Mouse (Mus musculus) kidney, adult 8-10 months (tissue): ENCODE measurements around the gene Prkag1.

Experiments used
- DNase-seq, 2 experiments: peaks; one replicate each; pipeline ENCODE4 v3.0.0; 2022

Gene Prkag1

GRCm38 (mm10) chr15:98852733-98853132 is 21.4 kb upstream of the Prkag1 start:
- DNase-seq = no peak

DNA sequence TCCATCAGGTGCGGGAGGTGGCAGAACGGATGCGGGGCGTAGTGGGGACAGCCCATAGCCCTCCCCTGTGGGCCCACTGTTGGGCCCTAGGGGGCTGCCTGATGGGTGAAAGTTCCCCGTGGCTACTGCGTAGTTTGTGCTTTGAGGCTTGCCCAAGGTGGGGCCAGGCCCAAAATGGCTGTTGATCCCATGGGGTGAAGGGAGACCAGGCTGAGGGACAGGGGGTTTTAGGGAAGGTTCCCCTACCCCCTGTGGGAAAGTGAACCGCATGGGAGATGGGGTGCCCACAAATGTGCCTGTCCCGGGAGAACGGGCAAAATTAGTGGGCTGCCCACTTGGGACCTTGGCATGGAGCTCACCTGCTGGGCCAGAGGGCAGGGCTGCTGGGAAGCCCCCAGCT is 20.8 kb upstream of the Prkag1 start:
- DNase-seq = no peak

DNA sequence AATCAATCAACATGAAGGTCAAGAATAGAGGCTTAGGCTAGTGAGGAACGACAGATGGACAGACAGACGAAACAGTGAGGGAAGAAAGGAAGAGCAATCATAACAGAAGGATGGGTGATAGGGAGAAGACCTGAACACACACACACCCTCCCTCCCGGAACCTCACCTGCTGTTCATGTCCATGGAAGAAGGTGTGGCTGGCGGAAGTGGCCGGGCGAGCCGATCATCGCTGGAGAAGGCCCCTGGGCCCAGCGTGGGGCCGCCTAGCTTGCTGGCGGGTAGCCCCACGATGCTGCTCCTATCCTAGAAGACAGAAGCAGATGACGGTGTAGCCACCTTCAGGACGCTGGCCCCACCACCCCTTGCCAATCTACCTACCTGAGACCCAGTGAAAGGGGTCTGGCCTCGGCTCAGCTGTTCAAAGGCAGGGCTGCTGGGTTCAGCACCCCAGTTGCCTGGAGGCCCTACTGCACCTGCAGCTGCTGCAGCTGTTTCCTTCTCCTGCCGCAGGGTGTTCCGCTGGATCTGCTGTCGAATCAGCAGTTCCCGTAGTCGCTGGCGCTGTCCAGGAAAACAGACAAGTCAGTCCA is 20.0 kb upstream of the Prkag1 start:
- no peak for DNase-seq

DNA sequence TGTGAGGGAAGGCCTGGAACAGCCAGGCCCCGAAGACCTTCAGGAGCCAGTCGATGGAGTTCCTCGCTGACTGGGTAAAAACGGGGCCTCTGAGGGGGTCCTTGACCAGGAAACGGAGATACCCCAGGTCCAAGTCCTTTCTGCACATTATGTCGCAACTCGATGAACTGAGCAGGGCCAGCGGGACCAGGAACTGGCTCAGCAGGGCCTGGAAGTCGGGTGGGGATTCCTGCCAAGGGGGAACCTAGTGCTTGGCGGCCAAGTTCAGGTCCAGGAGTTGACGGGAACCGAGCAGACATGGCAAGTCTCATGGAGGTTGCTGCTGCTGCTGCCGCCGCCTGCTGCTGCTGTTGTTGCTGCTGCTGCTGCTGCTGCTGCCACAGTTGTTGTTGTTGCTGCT is 19.3 kb upstream of the Prkag1 start:
- DNase-seq = no peak

DNA sequence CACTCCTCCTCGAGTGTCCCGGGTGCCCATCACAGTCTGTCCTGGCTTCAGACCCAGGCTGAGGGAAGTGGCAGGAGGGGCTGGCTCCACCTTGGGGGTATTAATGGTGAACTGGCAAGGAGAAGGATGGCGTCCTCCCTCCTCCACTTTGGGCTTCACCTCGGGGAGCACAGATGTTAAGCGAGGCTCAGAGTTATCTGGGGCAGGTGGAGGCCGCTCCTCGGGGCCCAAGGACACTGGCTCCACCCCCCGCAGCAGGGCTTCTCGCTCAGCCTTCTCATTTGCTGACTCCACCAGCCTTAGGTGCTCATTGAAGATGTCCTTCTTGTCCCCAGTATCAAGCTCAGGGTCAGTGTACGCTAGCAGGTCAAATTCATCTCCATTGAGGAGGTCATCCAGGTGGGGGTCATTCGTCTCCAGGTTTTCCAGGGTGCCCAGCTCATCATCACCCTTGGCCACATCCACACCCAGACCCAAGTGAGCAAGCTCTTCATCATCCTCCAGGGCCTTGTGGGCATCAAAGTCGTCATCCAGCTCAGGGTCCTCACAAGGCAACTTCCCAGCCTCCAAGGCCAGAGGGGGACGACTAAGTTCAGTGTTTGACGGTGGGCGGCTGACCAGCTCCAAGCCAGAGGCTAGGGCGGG is 18.8 kb upstream of the Prkag1 start:
- no peak for DNase-seq

DNA sequence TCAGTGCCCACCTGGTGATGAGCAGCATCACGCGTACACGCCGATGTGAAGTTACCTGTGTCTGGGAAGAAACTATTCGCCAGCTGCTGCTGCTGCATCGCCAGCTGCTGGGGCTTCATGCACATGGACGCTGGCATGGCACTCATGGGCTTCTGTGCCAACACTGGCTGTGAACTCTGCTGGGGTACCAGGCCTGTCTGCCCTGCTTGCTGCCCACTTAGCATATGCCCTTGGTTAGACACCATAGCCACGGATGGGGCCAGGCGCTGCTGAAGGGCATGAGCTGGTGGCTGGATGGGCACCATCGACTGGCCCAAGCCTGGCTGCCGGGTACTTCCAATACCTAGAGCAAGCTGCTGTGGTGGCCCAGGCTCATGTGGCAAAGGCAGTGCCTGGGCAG is 17.8 kb upstream of the Prkag1 start:
- DNase-seq = no peak

DNA sequence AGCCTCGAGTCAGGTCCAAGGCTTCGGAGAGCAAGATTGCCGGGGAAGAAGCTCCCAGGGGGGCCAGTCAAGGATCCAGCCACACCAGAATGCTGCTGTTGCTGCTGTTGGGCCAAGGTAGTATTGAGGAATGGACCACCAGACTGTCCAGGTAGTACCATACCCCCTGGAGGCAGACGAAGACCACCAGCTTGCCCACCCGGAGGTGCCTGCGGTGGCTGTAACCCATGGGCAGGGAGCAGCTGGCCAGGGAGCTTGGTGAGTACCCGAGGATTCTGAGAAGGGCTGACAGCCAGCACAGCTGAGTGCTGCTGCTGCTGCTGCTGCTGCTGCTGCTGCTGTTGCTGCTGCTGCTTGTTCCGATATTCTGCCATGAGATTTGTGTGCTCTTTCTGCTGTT is 14.8 kb upstream of the Prkag1 start:
- no peak for DNase-seq

GRCm38 (mm10) chr15:98845149-98845548 is 13.8 kb upstream of the Prkag1 start:
- DNase-seq = no peak

GRCm38 (mm10) chr15:98843595-98844223 is 12.4 kb upstream of the Prkag1 start:
- DNase-seq = no peak

- DNase-seq = no peak
These were observed 8.6 kb upstream of the Prkag1 start for GRCm38 (mm10) chr15:98839671-98840585.

DNA sequence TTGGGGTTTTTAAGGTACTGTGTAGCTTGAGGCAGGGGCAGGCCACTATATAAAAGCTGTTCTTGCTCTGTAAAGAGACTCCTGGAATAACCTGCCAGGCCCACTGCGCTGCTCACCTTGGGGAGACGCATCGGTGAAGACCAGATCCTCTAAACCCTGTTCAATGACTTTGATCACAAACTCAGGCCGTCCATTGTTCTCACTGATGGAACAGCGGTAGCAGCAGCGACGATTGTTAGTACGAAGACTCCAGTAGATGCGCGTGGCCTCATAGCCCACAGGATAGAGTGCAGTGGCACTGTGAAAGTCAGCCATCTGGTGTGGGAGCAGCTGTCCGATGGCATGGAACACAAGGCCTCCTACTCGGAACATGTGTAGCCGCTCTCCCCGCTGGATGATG is 7.8 kb upstream of the Prkag1 start:
- no peak for DNase-seq

DNA sequence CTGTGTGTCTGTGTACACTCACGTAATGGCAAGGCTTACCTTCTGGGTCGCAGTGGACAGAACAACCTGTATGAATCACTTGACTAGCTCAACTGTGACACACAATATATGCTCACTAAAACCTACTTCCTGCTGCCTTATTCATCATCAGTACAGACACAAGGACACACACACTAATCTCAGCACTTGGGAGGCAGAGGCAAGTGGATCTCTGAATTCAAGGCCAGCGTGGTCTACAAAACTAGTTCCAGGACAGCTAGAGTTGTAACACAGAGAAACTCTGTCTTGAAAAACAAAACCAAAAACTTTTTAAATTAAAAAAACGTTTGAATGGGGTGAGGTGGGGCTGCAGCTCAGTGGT is 6.4 kb upstream of the Prkag1 start:
- no peak for DNase-seq

- DNase-seq = no peak
These were observed 5.9 kb upstream of the Prkag1 start for GRCm38 (mm10) chr15:98837006-98837742.

GRCm38 (mm10) chr15:98835291-98835690 is 4.0 kb upstream of the Prkag1 start:
- no peak for DNase-seq

GRCm38 (mm10) chr15:98834059-98834458 is 2.7 kb upstream of the Prkag1 start:
- no peak for DNase-seq

GRCm38 (mm10) chr15:98833281-98833680 is 2.0 kb upstream of the Prkag1 start:
- DNase-seq = no peak

DNA sequence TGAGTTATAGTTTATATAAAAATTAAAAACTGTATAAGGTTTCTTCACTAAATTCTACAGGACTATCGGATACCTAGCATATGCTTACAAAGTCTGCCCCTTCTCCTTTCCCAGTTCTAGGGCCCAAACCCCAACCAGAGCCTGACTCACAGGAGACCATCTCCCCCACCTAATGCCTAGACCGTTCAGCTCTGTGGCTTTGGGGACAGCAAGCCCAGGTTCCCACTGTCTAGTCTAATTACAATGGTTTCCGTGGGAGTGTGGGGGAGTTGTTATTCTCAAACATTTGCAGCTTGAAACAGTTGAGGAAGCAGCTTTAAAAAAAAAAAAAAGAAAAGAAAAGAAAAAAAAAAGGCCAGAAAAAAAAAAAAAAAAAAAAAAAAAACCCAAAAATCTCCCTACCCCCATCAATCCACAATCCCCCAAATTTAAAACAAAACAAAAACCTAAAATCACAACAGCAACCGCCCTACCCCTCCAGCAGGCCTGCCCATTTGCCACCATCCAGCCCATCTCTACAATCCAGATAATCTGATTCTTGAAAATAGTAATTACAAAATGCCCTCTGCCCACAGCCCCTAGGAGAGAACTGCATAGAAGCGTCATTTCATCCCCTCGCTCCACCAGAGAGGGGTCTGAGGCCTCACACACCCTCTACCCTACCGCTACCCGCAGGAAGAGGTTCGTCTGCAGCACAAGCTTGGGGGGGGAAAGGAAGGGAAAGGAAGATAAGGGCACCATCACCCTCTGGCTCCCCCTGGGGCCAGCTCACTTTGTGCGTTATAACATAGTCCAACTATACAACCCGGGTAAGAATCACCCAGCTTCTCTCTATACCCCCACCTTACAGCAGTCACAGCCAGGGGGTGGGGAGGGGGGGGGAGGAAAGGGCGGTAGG is 1.1 kb upstream of the Prkag1 start:
- DNase-seq = no peak

DNA sequence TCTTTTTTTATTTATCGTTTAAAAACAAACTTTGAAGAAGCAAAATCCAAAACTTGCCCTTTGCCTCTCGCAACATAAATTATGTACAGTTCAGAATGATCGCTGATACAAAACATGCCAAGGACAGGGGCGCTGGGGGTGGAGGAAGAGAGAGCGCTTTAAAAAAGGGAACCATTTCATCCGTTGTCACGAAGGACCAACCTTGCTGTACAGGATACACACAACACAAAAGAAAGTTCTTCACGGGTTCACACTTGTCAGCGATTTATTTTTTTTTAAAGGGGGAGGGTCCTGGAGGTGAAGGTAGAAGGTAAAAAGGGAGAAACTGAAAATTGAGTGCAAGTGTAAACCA is 339 bp upstream of the Prkag1 start:
- no peak for DNase-seq

DNA sequence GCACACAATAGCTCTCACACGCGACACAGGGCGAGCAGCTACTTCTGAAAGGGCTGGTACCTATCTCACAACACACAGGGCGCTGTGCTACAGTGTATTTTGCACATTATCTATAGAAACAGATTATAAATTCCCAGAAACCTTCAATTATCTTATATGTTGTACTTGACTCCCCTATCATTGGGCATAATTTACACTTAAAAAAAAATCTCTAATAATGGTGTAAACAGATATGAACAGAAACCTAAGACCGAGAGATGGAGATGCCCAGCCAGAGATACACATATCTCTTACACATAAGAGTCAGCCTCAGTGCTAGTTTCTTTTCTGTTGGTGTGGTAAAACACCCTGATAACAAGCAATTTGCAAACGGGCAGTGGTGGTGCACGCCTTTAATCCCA is 3.7 kb downstream of the Prkag1 start:
- DNase-seq = no peak

DNA sequence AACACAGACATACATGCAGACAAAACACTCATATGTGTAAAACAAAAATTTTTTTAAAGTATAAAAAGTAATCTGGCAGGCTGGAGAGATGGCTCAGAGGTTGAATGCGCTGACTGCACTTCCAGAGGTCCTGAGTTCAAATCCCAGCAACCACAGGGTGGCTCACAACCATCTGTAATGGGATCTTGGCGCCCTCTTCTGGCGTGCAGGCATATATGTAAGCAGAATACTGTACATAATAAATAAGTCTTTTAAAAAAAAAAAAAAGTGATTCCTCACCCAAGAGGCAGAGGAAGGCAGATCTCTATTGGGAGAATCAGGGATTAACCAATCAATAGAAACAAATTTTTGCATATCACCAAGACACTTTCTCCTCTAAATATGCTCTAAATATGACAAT is 7.9 kb downstream of the Prkag1 start:
- DNase-seq = no peak

DNA sequence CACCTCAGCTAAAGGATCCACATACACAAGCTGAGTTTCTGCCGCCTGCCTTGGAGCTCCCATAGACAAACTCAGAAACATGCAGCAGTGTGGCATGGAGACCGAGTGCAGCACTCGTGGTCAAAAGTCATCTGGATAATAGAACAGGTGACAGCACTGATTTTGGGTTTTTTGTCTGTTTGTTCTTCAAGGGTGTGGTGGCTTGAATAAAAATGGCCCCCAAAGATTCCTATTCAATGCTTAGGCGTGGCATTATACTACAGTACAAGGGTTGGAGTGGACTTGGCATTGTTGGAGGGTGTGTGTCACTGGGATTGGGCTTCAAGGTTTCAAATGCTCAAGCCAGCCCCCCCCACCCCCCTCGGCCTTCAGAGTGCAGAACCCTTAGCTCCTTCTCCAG is 9.2 kb downstream of the Prkag1 start:
- no peak for DNase-seq

GRCm38 (mm10) chr15:98821403-98821802 is 9.9 kb downstream of the Prkag1 start:
- no peak for DNase-seq
